Mouse (Mus musculus) frontal cortex, postnatal 36 days (tissue): ENCODE measurements at regions not wholly inside any gene's neighbourhood (a gene's known extent, or its start where the extent isn't known, plus 50 kb on each side); places are given as distances from the start of the nearest gene placed in this dataset.

ENCODE experiments used
- DNase-seq, 2 experiments: peaks; one replicate each; pipeline ENCODE4 v3.0.0; 2022; ENCODE audit warnings: low spot score in 2 of 2

DNA sequence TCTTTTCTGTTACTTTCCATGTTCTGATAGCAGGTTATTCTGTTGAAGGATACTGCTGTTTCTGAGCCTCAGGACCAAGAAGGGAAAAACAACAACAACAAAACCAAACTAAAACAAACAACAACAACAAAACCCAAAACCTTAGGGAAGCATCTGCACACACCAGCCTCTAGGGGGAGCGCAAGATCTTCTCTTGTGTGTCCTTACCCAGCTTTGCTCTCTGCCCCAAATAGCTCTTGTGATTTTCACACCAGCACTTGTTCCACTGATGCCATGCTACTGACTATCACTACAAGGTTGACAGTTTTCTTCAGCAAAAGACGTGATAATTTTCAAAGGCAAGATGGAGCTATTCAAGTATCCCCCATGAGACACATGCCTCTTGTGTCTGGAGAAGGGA, 59.8 kb upstream of the Nrg3 start:
- peak in 1 of 2 experiments; percentile 8 for DNase-seq
